Mouse (Mus musculus) skeletal muscle tissue, adult 2 months (tissue): ENCODE measurements around the gene Ppie.
"Not testable (repeated sequence)": the region's sequence is repeated elsewhere in the genome, so short reads cannot be mapped to it uniquely, and the experiment has no call there.

Experiments
- DNase-seq: peaks from one replicate; pipeline ENCODE4 v3.0.0-alpha.2; 2012; ENCODE audit warnings: low read depth, low spot score

Gene Ppie

GRCm38 (mm10) chr4:123139513-123140154 lies at the start of gene Ppie:
TSS of gene Ppie (minus strand) at chr4:123139951.
- peak; percentile 81 for DNase-seq

GRCm38 (mm10) chr4:123184816-123185215 lies 45.1 kb upstream of the Ppie start:
- no peak for DNase-seq

DNA sequence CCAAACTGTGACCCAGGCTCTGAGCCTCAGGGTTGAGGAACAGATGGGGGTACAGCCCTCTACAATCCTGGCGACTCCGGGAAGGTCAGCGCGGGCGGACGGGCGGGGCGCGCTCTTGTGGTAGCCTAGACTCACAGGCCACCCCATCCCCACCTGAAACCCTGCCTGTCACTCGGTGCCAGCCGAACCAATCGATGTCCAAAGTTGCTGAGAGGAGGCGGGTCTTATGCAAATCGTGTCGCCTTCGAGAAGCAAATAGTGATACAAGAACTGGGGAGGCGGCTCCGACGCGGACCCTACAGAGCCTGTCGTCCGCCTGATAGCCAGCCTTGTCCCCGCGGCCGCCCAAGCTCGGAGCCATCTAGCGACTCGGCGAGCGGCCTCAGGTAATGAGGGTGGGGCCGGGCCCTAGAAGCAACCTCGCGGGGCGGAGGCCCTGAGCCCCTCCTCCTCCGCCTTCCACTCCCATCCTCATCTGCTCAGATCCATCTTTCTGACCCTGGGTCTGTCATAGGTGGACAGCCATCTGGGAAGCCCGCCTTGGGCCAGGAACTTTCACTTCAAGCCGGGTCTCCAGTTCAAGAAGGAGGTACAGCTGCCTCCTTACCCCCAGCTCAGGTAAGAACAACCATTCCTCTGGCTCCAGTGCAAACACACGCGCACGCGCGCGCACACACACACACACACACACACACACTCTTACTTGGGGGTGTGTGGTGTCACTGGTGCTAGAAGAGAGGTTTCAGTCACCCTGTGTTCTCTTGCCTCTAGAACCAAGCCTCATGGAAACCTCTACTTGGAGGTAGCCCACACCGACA lies 43.7 kb upstream of the Ppie start:
- peak; percentile 34 for DNase-seq

GRCm38 (mm10) chr4:123182328-123183238 lies 42.8 kb upstream of the Ppie start, which contains the start of gene Hpcal4:
TSS of gene Hpcal4 (plus strand) at chr4:123183227.
- no peak for DNase-seq

- DNase-seq: no peak
Measured at GRCm38 (mm10) chr4:123171811-123172210, 32.1 kb upstream of the Ppie start.

- no peak for DNase-seq
Measured at GRCm38 (mm10) chr4:123164157-123164556, 24.4 kb upstream of the Ppie start.

GRCm38 (mm10) chr4:123162305-123162917 lies 22.7 kb upstream of the Ppie start:
- no peak for DNase-seq

DNA sequence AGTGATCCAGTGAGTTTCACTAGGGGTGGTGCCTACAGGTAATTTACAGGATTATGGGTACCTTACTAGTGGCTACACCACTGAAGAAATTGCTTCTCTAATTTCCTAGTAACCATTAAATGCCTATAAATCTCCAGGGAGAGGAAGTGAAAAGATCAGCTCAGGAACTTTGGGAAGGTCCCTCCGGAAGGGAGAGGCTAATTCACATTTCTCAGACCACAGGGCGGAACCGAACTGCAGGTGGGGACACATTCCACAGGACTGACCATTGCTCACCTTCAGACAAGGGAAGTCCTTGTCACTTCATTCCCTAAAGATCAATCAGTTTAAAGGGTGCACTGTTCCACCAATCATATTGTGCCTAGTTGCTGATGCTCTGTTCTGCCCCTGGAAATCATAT lies 21.5 kb upstream of the Ppie start:
- DNase-seq: not testable (repeated sequence)

- no peak for DNase-seq
Measured at GRCm38 (mm10) chr4:123160571-123160970, 20.8 kb upstream of the Ppie start.

DNA sequence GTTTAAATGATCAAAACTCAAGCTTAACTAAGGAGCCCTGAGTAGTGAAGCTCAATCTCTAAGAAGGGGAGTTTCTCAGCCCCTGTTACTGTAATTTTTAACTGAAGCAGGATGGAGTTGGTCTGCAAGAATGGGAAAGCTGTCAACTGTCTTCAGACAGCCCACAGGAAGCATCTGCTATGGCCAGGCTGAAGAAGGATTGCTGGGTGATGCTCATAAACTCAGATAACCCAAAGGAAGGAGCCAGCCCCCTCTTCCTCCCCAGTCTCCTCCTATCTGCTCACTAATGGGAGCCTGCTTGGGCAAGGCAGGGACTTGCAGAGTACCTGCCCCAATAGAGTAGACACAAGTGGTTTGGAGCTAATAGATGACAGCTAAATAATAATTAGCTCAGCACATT lies 16.1 kb upstream of the Ppie start:
- DNase-seq: no peak

- DNase-seq: no peak
Measured at GRCm38 (mm10) chr4:123155427-123155826, 15.7 kb upstream of the Ppie start.

- peak; percentile 17 for DNase-seq
Measured at GRCm38 (mm10) chr4:123155004-123155403, 15.3 kb upstream of the Ppie start.

DNA sequence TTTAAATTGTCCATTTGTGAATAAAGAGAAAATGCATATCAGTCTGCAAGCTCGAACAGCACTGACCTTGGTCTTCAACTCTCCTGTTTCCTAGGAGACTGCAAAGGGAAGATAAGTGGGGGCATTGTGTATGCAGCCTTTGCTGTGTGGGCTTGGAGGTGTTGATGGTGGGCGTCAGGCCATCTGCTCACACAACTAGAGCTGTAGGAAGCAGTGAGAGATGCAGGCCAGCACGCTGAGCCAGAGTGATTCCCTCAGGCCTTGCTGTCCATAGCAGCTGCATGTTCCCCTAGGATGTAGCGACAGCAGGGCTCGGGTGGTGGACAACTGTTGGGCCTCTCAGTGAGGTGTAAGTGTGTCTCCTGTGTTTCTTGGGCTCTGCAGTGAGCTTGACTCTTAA lies 13.2 kb upstream of the Ppie start:
- DNase-seq: no peak

- DNase-seq: no peak
Measured at GRCm38 (mm10) chr4:123152003-123152402, 12.3 kb upstream of the Ppie start.

DNA sequence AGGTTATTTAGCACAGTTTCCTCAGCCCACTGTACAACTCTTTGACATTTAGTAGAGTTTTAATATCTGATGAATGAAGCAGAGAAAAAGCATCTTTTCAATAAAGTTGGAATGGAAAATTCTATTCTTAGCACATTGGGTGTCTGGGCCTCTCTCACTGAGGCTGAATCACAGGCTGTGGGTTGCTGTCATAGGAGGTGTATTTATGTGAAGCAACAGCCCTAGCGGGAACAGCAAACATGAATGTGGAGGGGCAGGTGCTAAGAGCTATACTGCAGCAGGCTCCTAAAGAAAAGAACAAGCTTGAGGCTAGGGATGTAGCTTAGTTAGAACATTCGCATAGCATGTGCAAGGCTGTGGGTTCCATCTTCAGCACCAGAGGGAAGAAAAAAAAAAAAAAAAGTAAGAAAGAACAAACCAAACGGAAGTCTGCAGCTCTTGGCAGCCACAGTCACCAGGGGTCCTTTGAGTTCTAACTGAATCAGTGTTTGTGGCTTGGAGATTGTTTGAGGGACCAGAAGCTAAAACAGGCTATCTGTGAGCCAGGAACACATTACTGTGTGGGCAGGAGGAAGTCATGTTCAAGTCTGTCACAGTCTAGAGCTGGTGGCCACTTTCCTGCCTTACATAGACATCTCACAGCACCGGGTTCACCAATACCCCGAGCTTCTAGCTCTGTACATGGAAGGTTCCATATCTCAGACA lies 7.8 kb upstream of the Ppie start:
- DNase-seq: no peak

DNA sequence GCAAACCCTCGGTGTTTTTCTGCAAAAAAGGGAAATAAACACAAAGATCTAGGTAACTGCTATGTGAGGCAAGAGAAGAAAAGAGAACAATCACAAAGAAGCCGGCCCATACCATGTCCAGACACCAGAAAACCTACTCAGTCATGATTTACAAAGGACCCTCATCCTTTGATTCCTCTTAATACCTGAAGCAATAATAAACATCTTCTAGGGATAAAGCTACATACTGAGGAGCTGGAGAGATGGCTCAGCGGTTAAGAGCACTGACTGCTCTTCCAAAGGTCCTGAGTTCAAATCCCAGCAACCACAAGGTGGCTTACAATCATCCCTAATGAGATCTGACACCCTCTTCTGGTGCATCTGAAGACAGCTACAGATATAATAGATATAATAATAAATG lies 2.2 kb downstream of the Ppie start:
- no peak for DNase-seq

DNA sequence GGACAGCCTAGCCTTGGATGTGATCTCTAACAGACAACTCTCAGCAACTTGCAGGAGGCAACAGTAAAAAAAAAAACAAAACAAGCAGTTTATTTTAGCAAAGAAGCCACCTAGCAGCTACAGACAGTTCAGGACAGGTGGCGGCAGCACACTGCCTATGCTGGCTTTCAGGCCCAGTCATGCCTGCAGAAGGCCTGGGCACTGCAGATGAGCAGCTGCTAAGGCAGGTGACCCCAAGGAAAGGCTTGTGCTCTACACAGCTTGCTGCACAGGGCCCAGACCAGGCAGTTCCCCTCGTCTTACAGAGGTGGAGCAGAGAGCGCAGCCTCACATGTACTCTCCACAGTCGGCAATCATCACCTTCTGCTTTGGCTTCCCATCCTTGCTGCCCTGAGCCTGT lies 12.7 kb downstream of the Ppie start:
- DNase-seq: no peak

DNA sequence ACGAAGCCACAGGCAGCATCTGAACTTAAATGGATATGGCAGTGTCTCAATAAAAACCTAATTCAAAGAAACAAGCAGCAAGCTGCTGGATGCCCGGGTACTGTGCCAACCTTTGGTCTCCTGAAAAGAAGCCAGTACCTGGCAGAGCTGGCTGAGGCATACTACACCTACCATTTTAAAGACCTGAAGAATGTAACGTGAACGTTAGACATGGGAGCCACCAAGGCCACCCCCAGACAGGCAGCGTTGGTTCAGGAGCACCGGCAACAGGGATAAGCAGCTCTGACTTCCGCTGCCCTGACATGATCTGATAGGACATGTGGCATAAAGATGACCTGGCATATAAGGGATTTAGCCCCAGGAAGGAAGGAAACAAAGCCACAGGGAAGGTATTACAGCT lies 13.1 kb downstream of the Ppie start:
- no peak for DNase-seq

- DNase-seq: no peak
Measured at GRCm38 (mm10) chr4:123121286-123121685, 18.5 kb downstream of the Ppie start.

DNA sequence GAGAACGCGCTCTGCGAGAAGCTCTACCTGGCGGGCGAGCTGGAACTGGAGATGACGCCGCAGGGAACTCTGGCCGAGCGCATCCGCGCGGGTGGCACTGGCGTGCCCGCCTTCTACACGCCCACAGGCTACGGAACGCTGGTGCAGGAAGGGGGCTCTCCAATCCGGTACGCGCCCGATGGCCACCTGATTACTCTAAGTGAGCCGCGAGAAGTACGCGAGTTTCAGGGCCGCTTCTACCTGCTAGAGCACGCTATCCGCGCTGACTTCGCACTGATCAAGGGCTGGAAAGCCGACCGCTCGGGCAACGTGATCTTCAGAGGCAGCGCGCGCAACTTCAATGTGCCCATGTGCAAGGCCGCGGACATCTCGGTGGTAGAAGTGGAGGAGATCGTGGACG lies 23.1 kb downstream of the Ppie start:
- DNase-seq: not testable (repeated sequence)

- DNase-seq: no peak
Measured at GRCm38 (mm10) chr4:123116011-123116410, 23.7 kb downstream of the Ppie start, which contains the start of gene Oxct2b. TSS of gene Oxct2b (plus strand) at chr4:123116266.
